Mouse (Mus musculus): ENCODE measurements around the gene Plekhh3. TPM values are rescaled to one million over a fixed set of nuclear protein-coding genes. Genes with fewer than 3 reads are reported as not detected.

Gene Plekhh3
- polyA plus RNA-seq, 1 experiment from 2014 or later = 9.5 TPM

GRCm38 (mm10) chr11:101155728-101156371 is 15.3 kb downstream of the Plekhh3 start, which contains the start of gene Tubg2:
Gene Tubg2 (plus strand): TSS chr11:101155907.
- Histone ChIP-seq H3K9me3 (replicated peaks) (no peaks in the 10 kb centered on the region), H3K27me3 (replicated peaks) (0 out of 2 replicates have a peak, but pooled peaks cover 6% of the 10 kb centered on the region), H3K36me3 (0 out of 2 replicates have a peak, but pooled peaks cover 2% of the 10 kb centered on the region), H3K9ac (replicated peaks) (peak within 1 kb of the TSS; percentile 71), H3K4me3 (replicated peaks) (peak within 1 kb of the TSS; percentile 52), H3K27ac (replicated peaks) (peak within 1 kb of the TSS; percentile 92), H3K4me1 (peaks cover 18% of the 10 kb centered on the region), H3K4me2 (peak within 1 kb of the TSS; percentile 76)
- 1% methylated on average over 36 of the region's 36 CpGs for WGBS
- ATAC-seq (ENCODE audit: low FRiP score) = peak; percentile 93

GRCm38 (mm10) chr11:101155151-101155550 is 16.0 kb downstream of the Plekhh3 start:
- Histone ChIP-seq H3K9me3 (replicated peaks) (no peaks in the 10 kb centered on the region), H3K27me3 (replicated peaks) (0 out of 2 replicates have a peak, but pooled peaks cover 6% of the 10 kb centered on the region), H3K4me2 (peak overlapping the region; percentile 76), H3K4me3 (replicated peaks) (no peak overlapping the region), H3K27ac (replicated peaks) (peak overlapping the region; percentile 92), H3K4me1 (peaks cover 18% of the 10 kb centered on the region), H3K36me3 (0 out of 2 replicates have a peak, but pooled peaks cover 2% of the 10 kb centered on the region), H3K9ac (replicated peaks) (no peak overlapping the region)
- no peak for ATAC-seq (ENCODE audit: low FRiP score)
- WGBS = 71% methylated on average over 6 of the region's 6 CpGs

- H3K27ac ChIP-seq (replicated peaks) = no peak overlapping the region
- 0 out of 2 replicates have a peak, but pooled peaks cover 6% of the 10 kb centered on the region for H3K27me3 ChIP-seq (replicated peaks)
- H3K4me2 ChIP-seq = no peak overlapping the region
- H3K4me1 ChIP-seq = peaks cover 18% of the 10 kb centered on the region
- H3K9me3 ChIP-seq (replicated peaks) = no peaks in the 10 kb centered on the region
- H3K9ac ChIP-seq (replicated peaks) = no peak overlapping the region
- ATAC-seq (ENCODE audit: low FRiP score) = no peak
- 0 out of 2 replicates have a peak, but pooled peaks cover 2% of the 10 kb centered on the region for H3K36me3 ChIP-seq
- no peak overlapping the region for H3K4me3 ChIP-seq (replicated peaks)
Measured at GRCm38 (mm10) chr11:101154648-101155047, 16.5 kb downstream of the Plekhh3 start.

- no peak for ATAC-seq (ENCODE audit: low FRiP score)
- H3K27ac ChIP-seq (replicated peaks) = no peak overlapping the region
- H3K4me2 ChIP-seq = no peak overlapping the region
Measured at GRCm38 (mm10) chr11:101152825-101153224, 18.3 kb downstream of the Plekhh3 start.

GRCm38 (mm10) chr11:101151063-101151462 is 20.1 kb downstream of the Plekhh3 start:
- H3K4me2 ChIP-seq = no peak overlapping the region
- no peaks in the 10 kb centered on the region for H3K9me3 ChIP-seq (replicated peaks)
- H3K9ac ChIP-seq (replicated peaks) = no peak overlapping the region
- H3K4me3 ChIP-seq (replicated peaks) = no peak overlapping the region
- no peaks in the 10 kb centered on the region for H3K27me3 ChIP-seq (replicated peaks)
- no peaks in the 10 kb centered on the region for H3K36me3 ChIP-seq
- no peak overlapping the region for H3K27ac ChIP-seq (replicated peaks)
- H3K4me1 ChIP-seq = peaks cover 26% of the 10 kb centered on the region
- no peak for ATAC-seq (ENCODE audit: low FRiP score)
- WGBS = 56% methylated on average over 2 of the region's 2 CpGs

More at GRCm38 (mm10) chr11:101152825-101153224, 18.3 kb downstream of the Plekhh3 start:
- H3K4me3 ChIP-seq (replicated peaks) = no peak overlapping the region
- H3K9me3 ChIP-seq (replicated peaks) = no peaks in the 10 kb centered on the region
- H3K9ac ChIP-seq (replicated peaks) = no peak overlapping the region
- H3K36me3 ChIP-seq = no peaks in the 10 kb centered on the region
- WGBS = 81% methylated on average over 1 of the region's 1 CpGs
- H3K4me1 ChIP-seq = peaks cover 25% of the 10 kb centered on the region
- H3K27me3 ChIP-seq (replicated peaks) = 0 out of 2 replicates have a peak, but pooled peaks cover 2% of the 10 kb centered on the region

- Histone ChIP-seq H3K36me3 (no peaks in the 10 kb centered on the region), H3K9ac (replicated peaks) (no peak overlapping the region), H3K9me3 (replicated peaks) (no peaks in the 10 kb centered on the region), H3K4me1 (peaks cover 19% of the 10 kb centered on the region), H3K4me3 (replicated peaks) (no peak overlapping the region), H3K27me3 (replicated peaks) (no peaks in the 10 kb centered on the region), H3K27ac (replicated peaks) (peak overlapping the region; percentile 63), H3K4me2 (no peak overlapping the region)
- ATAC-seq (ENCODE audit: low FRiP score) = no peak
- 33% methylated on average over 9 of the region's 9 CpGs for WGBS
Measured at GRCm38 (mm10) chr11:101149178-101150105, 21.7 kb downstream of the Plekhh3 start.

GRCm38 (mm10) chr11:101148751-101149150 is 22.4 kb downstream of the Plekhh3 start:
- Histone ChIP-seq H3K4me1 (peaks cover 23% of the 10 kb centered on the region), H3K9me3 (replicated peaks) (no peaks in the 10 kb centered on the region), H3K27me3 (replicated peaks) (no peaks in the 10 kb centered on the region), H3K27ac (replicated peaks) (peak overlapping the region; percentile 63), H3K36me3 (no peaks in the 10 kb centered on the region), H3K4me3 (replicated peaks) (no peak overlapping the region), H3K9ac (replicated peaks) (no peak overlapping the region), H3K4me2 (no peak overlapping the region)
- no peak for ATAC-seq (ENCODE audit: low FRiP score)
- WGBS = 64% methylated on average over 10 of the region's 10 CpGs

GRCm38 (mm10) chr11:101146377-101146776 is 24.8 kb downstream of the Plekhh3 start:
- Histone ChIP-seq H3K9me3 (replicated peaks) (no peaks in the 10 kb centered on the region), H3K27ac (replicated peaks) (peak overlapping the region; percentile 66), H3K4me2 (peak overlapping the region; percentile 34), H3K4me3 (replicated peaks) (no peak overlapping the region), H3K36me3 (no peaks in the 10 kb centered on the region), H3K4me1 (peaks cover 27% of the 10 kb centered on the region), H3K27me3 (replicated peaks) (no peaks in the 10 kb centered on the region), H3K9ac (replicated peaks) (no peak overlapping the region)
- 16% methylated on average over 10 of the region's 10 CpGs for WGBS
- ATAC-seq (ENCODE audit: low FRiP score) = peak; percentile 46; the same call in 1 of the 2 replicates

- Histone ChIP-seq H3K27me3 (replicated peaks) (no peaks in the 10 kb centered on the region), H3K9ac (replicated peaks) (peak overlapping the region; percentile 43), H3K4me1 (peaks cover 32% of the 10 kb centered on the region), H3K4me2 (peak overlapping the region; percentile 58), H3K27ac (replicated peaks) (peak overlapping the region; percentile 54), H3K4me3 (replicated peaks) (peak overlapping the region; percentile 32), H3K9me3 (replicated peaks) (no peaks in the 10 kb centered on the region), H3K36me3 (no peaks in the 10 kb centered on the region)
- 20% methylated on average over 19 of the region's 19 CpGs for WGBS
- ATAC-seq (ENCODE audit: low FRiP score) = peak; percentile 57
Measured at GRCm38 (mm10) chr11:101143338-101144225, 27.6 kb downstream of the Plekhh3 start.

GRCm38 (mm10) chr11:101142215-101142967 is 28.8 kb downstream of the Plekhh3 start:
- Histone ChIP-seq H3K27ac (replicated peaks) (no peak overlapping the region), H3K4me3 (replicated peaks) (no peak overlapping the region), H3K36me3 (no peaks in the 10 kb centered on the region), H3K9me3 (replicated peaks) (no peaks in the 10 kb centered on the region), H3K27me3 (replicated peaks) (no peaks in the 10 kb centered on the region), H3K4me2 (no peak overlapping the region), H3K9ac (replicated peaks) (no peak overlapping the region), H3K4me1 (peaks cover 33% of the 10 kb centered on the region)
- 90% methylated on average over 10 of the region's 10 CpGs for WGBS
- ATAC-seq (ENCODE audit: low FRiP score) = no peak
